Mouse (Mus musculus) erythroid progenitor cell, adult 5-6 weeks (primary cell): ENCODE results near the gene Sh3kbp1. TPM values are rescaled to one million over a fixed set of nuclear protein-coding genes. Genes with fewer than 3 reads are reported as not detected.
A peak's percentile ranks its signal among the peaks of the same experiment; 100 is the strongest.
"Not testable (repeated sequence)": the region's sequence is repeated elsewhere in the genome, so short reads cannot be mapped to it uniquely, and the experiment has no call there.

Source experiments
- ATAC-seq: replicated peaks from 2 replicates; pipeline ENCODE4 v1.8.0; 2016; ENCODE audit warnings: moderate number of reproducible peaks, mild to moderate bottlenecking, moderate TSS enrichment, inconsistent platforms; ENCODE audit not compliant: poor library complexity, low FRiP score, severe bottlenecking
- total RNA-seq, 2 experiments: library from RNA; stranded (forward) in 1 of 2; stranded (reverse) in 1 of 2; fragments of 150-400 nt in 1 of 2; fragments of 186-747, 209-891 nt in 1 of 2; gene quantifications; 2 replicates each; pipeline versions ENCODE4 v1.2.3 to v1.2.4; 2015 to 2017; ENCODE audit warnings: low replicate concordance in 2 of 2

The Sh3kbp1 gene
- 36.5 and 41.4 TPM in 2 replicates for total RNA-seq (2015; ENCODE audit: low replicate concordance)
- total RNA-seq (2017; ENCODE audit: low replicate concordance) = 24.3 and 35.2 TPM in 2 replicates

- peak; percentile 91 for ATAC-seq
Observed at GRCm38 (mm10) chrX:159626907-159627587, at the start of gene Sh3kbp1. Gene Sh3kbp1, plus strand, starts transcription at chrX:159627272.

- ATAC-seq = not testable (repeated sequence)
Observed at GRCm38 (mm10) chrX:159584738-159585137, 42.3 kb upstream of the Sh3kbp1 start.

- ATAC-seq = no peak
Observed at GRCm38 (mm10) chrX:159591633-159592032, 35.4 kb upstream of the Sh3kbp1 start.

GRCm38 (mm10) chrX:159597502-159597901 lies 29.6 kb upstream of the Sh3kbp1 start:
- peak; percentile 76; the same call in 1 of the 2 replicates for ATAC-seq

GRCm38 (mm10) chrX:159604832-159605231 lies 22.2 kb upstream of the Sh3kbp1 start:
- ATAC-seq = no peak

GRCm38 (mm10) chrX:159606936-159607335 lies 20.1 kb upstream of the Sh3kbp1 start:
- ATAC-seq = peak; percentile 46; the same call in 1 of the 2 replicates

GRCm38 (mm10) chrX:159626208-159626906 lies 715 bp upstream of the Sh3kbp1 start:
- ATAC-seq = no peak

GRCm38 (mm10) chrX:159627588-159628566 lies 805 bp downstream of the Sh3kbp1 start:
- peak; percentile 66 for ATAC-seq

- no peak for ATAC-seq
Observed at GRCm38 (mm10) chrX:159628629-159629028, 1.6 kb downstream of the Sh3kbp1 start.

GRCm38 (mm10) chrX:159629203-159629602 lies 2.1 kb downstream of the Sh3kbp1 start:
- no peak for ATAC-seq

GRCm38 (mm10) chrX:159638500-159639227 lies 11.6 kb downstream of the Sh3kbp1 start:
- ATAC-seq = no peak

- ATAC-seq = no peak
Observed at GRCm38 (mm10) chrX:159639991-159640390, 12.9 kb downstream of the Sh3kbp1 start.

GRCm38 (mm10) chrX:159645314-159645713 lies 18.2 kb downstream of the Sh3kbp1 start:
- ATAC-seq = no peak

- ATAC-seq = no peak
Observed at GRCm38 (mm10) chrX:159647564-159647963, 20.5 kb downstream of the Sh3kbp1 start.

GRCm38 (mm10) chrX:159648598-159648997 lies 21.5 kb downstream of the Sh3kbp1 start:
- no peak for ATAC-seq

GRCm38 (mm10) chrX:159650130-159650678 lies 23.1 kb downstream of the Sh3kbp1 start:
- no peak for ATAC-seq

- no peak for ATAC-seq
Observed at GRCm38 (mm10) chrX:159650727-159651126, 23.7 kb downstream of the Sh3kbp1 start.

- ATAC-seq = no peak
Observed at GRCm38 (mm10) chrX:159671388-159671787, 44.3 kb downstream of the Sh3kbp1 start.

GRCm38 (mm10) chrX:159672466-159672865 lies 45.4 kb downstream of the Sh3kbp1 start:
- ATAC-seq = no peak
